Mouse (Mus musculus) retina, postnatal 1 day (tissue): ENCODE measurements at regions not wholly inside any gene's neighbourhood (a gene's known extent, or its start where the extent isn't known, plus 50 kb on each side); places are given as distances from the start of the nearest gene placed in this dataset.

Source experiments
- DNase-seq: peaks from one replicate; pipeline ENCODE4 v3.0.0-alpha.2; 2012

DNA sequence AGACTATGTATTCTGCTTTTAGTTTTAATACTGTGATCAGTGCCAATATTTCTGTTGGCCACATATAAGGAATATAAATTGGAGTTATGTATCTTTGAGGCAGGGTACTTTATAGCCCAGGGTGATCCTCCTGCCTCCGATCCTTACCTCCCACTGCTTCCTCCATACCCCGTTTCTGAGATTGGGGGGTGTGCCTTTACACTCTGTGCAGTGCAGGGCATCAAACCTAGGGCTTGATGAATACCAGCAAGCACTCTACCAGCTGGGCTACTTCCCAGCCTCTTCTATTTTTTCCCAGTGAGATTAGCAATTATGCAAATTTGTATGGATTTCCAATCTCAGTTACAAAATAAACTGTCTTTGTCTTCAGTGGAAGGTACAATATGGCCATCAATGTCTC lies 97.3 kb upstream of the Tsc22d2 start:
- DNase-seq: no peak

- no peak for DNase-seq
These were observed 95.8 kb upstream of the Tsc22d2 start for GRCm38 (mm10) chr3:58318756-58319155.

- no peak for DNase-seq
These were observed 95.1 kb upstream of the Tsc22d2 start for GRCm38 (mm10) chr3:58319463-58319862.

DNA sequence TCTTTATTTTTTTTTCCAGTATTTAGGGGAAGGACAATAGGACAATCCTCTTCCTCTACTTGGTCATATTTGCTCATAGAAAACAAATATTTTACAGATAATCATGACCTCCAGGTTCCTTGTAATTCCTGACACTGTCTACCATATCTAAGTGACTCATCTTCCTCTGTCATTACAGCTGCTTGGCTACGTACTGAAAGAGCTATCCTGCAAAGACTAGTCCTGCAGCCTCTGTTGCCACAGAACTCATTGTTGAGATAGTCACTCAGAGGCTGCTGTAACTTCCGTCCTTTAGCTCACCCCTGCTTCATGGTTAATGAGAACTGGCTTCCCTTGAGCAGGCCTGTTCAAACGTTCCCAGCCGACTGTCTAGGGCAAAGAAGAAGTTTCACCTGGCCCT lies 93.7 kb upstream of the Tsc22d2 start:
- DNase-seq: no peak

GRCm38 (mm10) chr3:58322322-58322721 lies 92.2 kb upstream of the Tsc22d2 start:
- no peak for DNase-seq

DNA sequence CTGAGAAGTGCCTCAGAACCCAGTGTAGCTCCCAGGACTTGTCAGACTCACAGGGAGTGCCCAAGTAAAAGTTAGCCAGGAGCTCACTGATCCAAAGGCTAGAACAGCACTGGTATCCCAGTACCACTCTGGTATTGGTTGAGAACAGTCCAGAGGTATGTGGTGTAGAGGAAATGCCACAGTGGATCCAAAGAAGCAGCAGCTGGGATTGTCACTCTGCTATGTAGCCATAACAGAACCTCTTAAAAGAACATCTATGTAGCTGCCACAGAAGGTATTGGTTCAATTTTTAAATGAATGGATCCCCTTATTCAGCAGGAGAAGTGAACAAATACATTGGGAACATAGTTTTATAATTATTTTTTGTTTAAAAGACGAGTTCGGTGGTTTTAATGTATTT lies 86.8 kb upstream of the Tsc22d2 start:
- no peak for DNase-seq

- DNase-seq: no peak
These were observed 84.3 kb upstream of the Tsc22d2 start for GRCm38 (mm10) chr3:58330186-58330585.

GRCm38 (mm10) chr3:58333997-58334396 lies 80.5 kb upstream of the Tsc22d2 start:
- DNase-seq: no peak

- DNase-seq: no peak
These were observed 79.2 kb upstream of the Tsc22d2 start for GRCm38 (mm10) chr3:58335277-58335676.

DNA sequence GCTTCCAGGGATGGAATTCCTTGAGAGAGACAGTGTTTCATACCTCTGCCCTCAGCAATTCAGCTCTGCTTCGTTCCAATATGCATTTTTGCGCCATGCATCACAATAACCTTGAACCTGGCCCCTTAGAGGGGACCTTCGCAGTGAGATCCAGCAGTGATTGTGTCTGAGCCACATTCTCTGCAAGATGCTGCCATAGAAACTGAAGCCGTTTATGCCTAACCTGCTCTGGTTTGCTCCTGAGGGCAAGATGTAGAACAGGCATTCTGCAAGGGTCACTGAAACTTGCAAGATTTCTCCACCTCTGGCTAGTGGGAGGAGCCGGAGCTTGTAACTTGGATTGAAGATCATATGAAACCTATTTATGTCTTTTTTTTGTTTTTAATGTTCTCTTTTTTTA lies 78.4 kb upstream of the Tsc22d2 start:
- no peak for DNase-seq

- DNase-seq: no peak
These were observed 77.9 kb upstream of the Tsc22d2 start for GRCm38 (mm10) chr3:58336590-58336989.

DNA sequence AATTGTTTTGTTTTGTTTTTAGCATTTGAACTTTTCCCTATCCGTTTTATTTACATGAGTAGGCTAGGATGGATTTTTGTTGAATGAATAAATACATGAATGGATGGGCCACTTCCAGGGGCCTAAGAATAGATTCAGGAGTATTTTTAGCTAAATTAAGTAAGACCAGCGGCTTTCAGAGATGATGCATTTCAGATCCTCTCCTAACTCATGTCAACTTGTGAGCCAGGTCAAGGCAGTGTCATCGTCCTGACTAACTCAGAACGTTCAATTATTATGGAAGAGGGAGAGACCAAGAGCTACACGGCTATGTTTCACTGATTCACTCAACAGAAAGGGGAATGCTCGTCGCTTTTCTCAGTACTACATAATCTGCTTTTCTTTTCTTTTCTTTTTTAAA lies 75.5 kb upstream of the Tsc22d2 start:
- no peak for DNase-seq

DNA sequence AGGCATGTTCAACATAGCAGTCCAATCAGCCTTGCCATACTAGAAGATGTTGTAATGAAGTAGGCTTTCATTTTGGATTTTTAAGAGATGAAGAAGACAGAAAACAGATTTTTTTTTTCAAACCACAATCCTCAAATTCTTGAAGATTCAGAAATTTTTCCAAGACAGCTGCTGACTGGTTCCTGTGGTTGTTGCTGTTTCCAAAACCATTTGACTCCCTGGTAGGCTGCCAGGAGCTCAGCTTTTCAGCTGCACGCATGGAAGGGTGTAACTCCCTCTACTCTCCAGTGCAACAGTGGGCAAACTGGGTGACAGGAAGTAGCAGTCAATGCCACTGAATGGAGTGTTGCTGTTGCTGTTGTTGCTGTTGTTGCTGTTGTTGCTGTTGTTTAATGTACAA lies 72.4 kb upstream of the Tsc22d2 start:
- no peak for DNase-seq

DNA sequence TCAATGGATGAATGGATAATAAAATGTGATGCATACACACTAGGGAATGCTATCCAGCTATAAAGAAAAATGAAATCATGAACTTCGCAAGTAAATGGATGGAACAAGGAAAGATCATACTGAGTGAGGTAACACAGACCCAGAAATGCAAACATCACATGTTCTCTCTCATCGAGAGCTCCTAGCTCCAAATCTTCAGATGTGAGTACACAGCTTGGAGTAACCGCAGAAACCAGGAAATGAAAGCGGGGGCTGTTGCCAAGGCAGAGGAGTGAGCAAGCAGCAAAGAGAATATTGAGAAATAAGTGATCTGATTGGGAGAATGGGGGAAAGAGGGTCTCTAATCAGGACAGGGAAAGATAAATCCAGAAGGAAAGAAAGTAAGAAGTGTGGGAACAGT lies 52.0 kb upstream of the Tsc22d2 start:
- DNase-seq: no peak

- DNase-seq: no peak
These were observed 50.0 kb upstream of the Tsc22d2 start for GRCm38 (mm10) chr3:58364526-58364925.
